Mouse (Mus musculus) CH12.LX (cell line): ENCODE measurements around the gene Tex22.

Experiments
- CHD1 ChIP-seq: IDR thresholded peaks from 2 replicates; pipeline ENCODE4 v1.6.1; 2012; ENCODE audit warnings: low read depth, low read length, improper control_type of control experiment, inconsistent platforms
- CHD2 ChIP-seq: IDR thresholded peaks from 2 replicates; pipeline ENCODE4 v1.6.1; 2011; ENCODE audit warnings: low read length, improper control_type of control experiment
- CTCF ChIP-seq, 2 experiments: IDR thresholded peaks in 1 of 2; conservative IDR thresholded peaks in 1 of 2; 2 replicates each; pipeline ENCODE4 v1.5.1; 2011 to 2012; ENCODE audit warnings: low read depth in 2 of 2, low read length in 2 of 2, improper control_type of control experiment in 1 of 2, inconsistent platforms in 1 of 2, mild to moderate bottlenecking in 1 of 2, moderate library complexity in 1 of 2
- ELF1 ChIP-seq: IDR thresholded peaks from 2 replicates; pipeline ENCODE4 v1.6.1; 2014; ENCODE audit warnings: low read depth, mild to moderate bottlenecking, inconsistent platforms, low read length, improper control_type of control experiment
- EP300 ChIP-seq: IDR thresholded peaks from 2 replicates; pipeline ENCODE4 v1.6.1; 2011; ENCODE audit warnings: low read length, improper control_type of control experiment
- GABPA ChIP-seq: IDR thresholded peaks from 2 replicates; pipeline ENCODE4 v1.6.1; 2012; ENCODE audit warnings: low read depth, low read length, improper control_type of control experiment, inconsistent platforms; ENCODE audit not compliant: insufficient replicate concordance
- IRF4 ChIP-seq: IDR thresholded peaks from 2 replicates; pipeline ENCODE4 v1.6.1; 2014; ENCODE audit warnings: low read depth, mild to moderate bottlenecking, inconsistent platforms, low read length, improper control_type of control experiment
- MEF2A ChIP-seq: IDR thresholded peaks from 2 replicates; pipeline ENCODE4 v1.6.1; 2014; ENCODE audit warnings: low read depth, mild to moderate bottlenecking, inconsistent platforms, low read length, improper control_type of control experiment, borderline replicate concordance
- SIN3A ChIP-seq: IDR thresholded peaks from 2 replicates; pipeline ENCODE4 v1.6.1; 2012; ENCODE audit warnings: low read length, improper control_type of control experiment, inconsistent platforms
- ZMIZ1 ChIP-seq: IDR thresholded peaks from 2 replicates; pipeline ENCODE4 v1.6.1; 2012; ENCODE audit warnings: low read depth, mild to moderate bottlenecking, inconsistent platforms, low read length, improper control_type of control experiment

DNA sequence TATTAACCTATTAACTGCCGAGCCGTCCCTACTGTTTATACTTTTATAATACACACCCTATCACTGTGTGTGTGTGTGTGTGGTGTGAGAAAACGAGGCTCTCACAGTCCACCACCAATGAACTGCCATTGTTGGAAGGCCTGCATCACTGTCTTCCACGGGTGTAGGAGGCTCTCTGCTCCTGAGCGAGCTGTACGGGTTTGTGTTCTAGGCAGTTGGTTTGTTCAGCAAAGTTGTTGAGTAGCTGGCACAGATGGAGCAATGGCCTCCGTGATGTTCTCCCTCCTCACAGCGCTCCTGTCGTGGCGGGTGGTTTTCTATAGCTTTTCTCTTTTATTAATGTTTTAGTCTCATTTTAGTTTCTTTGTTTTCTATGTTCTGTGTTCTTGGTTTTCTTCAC is 35.5 kb downstream of the Tex22 start:
- TF ChIP-seq EP300: no peak
- TF ChIP-seq IRF4: no peak
- no peak for TF ChIP-seq SIN3A
- no peak for TF ChIP-seq ZMIZ1
- TF ChIP-seq ELF1: no peak
- no peak for TF ChIP-seq CTCF (conservative IDR thresholded peaks at IDR 0.05 in 1 of 2, IDR thresholded peaks at IDR 0.05 in 1 of 2; ENCODE audit: low read depth in 2 of 2, low read length in 2 of 2)
- no peak for TF ChIP-seq CHD2
- no peak for TF ChIP-seq CHD1
- TF ChIP-seq MEF2A: no peak
- no peak for TF ChIP-seq GABPA
